ENCODE assay signal across 8 mouse cellular contexts in genomic region chr17:12372021-12372420, GRCm38 (mm10). TPM values are rescaled to one million over a fixed set of nuclear protein-coding genes. Genes with fewer than 3 reads are reported as not detected.
A peak's percentile ranks its signal among the peaks of the same experiment; 100 is the strongest.
DNase-seq lines count a peak whose midpoint lies in the region; ATAC-seq lines count a peak whose summit lies in the region.

No protein-coding gene starts in this region.

- no peaks in the 10 kb centered on the region for H3K36me3 ChIP-seq in forebrain, embryonic 16.5 days (ENCODE audit: control insufficient read depth, insufficient read depth)

- H3K27me3 ChIP-seq in forebrain, embryonic 16.5 days (replicated peaks; ENCODE audit: control insufficient read depth, insufficient read depth, low read length), result no peaks in the 10 kb centered on the region

- H3K9me3 ChIP-seq in forebrain, embryonic 16.5 days (ENCODE audit: control insufficient read depth, low read length), result no peaks in the 10 kb centered on the region

- intact Hi-C loops in heart, postnatal 36 days (cut with DNase I), result loop anchor here (1.0 kb wide), 1 partner anchor 106 kb away; no protein-coding TSS in a partner anchor

- H3K4me1 ChIP-seq in forebrain, embryonic 16.5 days (replicated peaks; ENCODE audit: control insufficient read depth, insufficient read depth, low read length), result no peaks in the 10 kb centered on the region

- no peak overlapping the region for H3K27ac ChIP-seq in forebrain, embryonic 16.5 days (ENCODE audit: low read length)

- WGBS in forebrain, embryonic 16.5 days, result 20% methylated on average over 4 of the region's 4 CpGs

- H3K9ac ChIP-seq in forebrain, embryonic 16.5 days (replicated peaks; ENCODE audit: low read depth, low read length), result no peak overlapping the region

- no peak overlapping the region for H3K4me3 ChIP-seq in forebrain, embryonic 16.5 days (replicated peaks; ENCODE audit: low read length)

- peak; percentile 67 for DNase-seq in MN1 (ENCODE audit: low spot score)
- DNase-seq in cerebellum, adult 18-20 months, result peak; percentile 62 to 78
- peak; percentile 71 to 73 for DNase-seq in heart, postnatal 36 days
- DNase-seq in layer of hippocampus, postnatal 10 days (ENCODE audit: low spot score in 2 of 2), result peak; percentile 67 to 75
- peak; percentile 81 for DNase-seq in lung, postnatal 14 days
- DNase-seq in retina, adult 2 months (ENCODE audit: low read depth, low spot score), result peak; percentile 37
- peak; percentile 69 for DNase-seq in urinary bladder, postnatal 14 days (ENCODE audit: low spot score)

- peak; percentile 36 for ATAC-seq in forebrain, embryonic 16.5 days

- no peak overlapping the region for H3K4me2 ChIP-seq in forebrain, embryonic 16.5 days (ENCODE audit: low read length)

RNA-seq across cellular contexts. Expression of gene Plg, which starts 6.4 kb away (rescaled TPM):
- polyA plus RNA-seq in forebrain, embryonic 16.5 days (2015; fragmentation: Nextera tagmentation; extraction: Ambion mirVana), result 0.08 TPM in 1 of 2 replicates, not detected in the other
- not detected for total RNA-seq in heart, postnatal 36 days (2021)
- total RNA-seq in layer of hippocampus, postnatal 10 days (2021), result not detected

RNA-seq across cellular contexts. Expression of gene Map3k4, which starts 53.4 kb away (rescaled TPM):
- polyA plus RNA-seq in forebrain, embryonic 16.5 days (2015; fragmentation: Nextera tagmentation; extraction: Ambion mirVana), result 33.7 and 37.8 TPM in 2 replicates
- 10 to 100 TPM; 45.8 to 46.6 TPM for total RNA-seq in heart, postnatal 36 days (2021)
- total RNA-seq in layer of hippocampus, postnatal 10 days (2021), result 10 to 100 TPM; 35.6 to 49.9 TPM
